ENCODE assay signal across 11 mouse cellular contexts in the genomic region with DNA sequence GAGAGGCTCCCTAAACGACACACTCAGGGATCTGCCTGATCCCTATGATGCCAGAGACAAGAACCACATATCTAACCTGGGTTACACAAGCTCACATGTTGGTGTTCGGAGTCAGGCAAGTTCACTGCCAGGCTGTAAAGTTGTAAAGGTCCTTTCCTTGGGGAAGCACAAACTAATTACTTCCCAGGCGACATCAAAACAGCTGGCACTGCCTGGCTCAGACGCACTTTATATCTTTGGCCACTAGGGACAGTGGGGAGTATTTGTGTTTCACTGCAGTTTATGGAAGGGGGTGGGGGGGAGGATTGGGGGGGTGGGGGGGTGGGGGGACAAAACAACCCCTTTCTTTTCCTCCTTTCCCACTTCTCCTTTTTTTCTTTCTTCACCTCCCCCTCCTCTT. TPM values are rescaled to one million over a fixed set of nuclear protein-coding genes. Genes with fewer than 3 reads are reported as not detected.
DNase-seq lines count a peak whose midpoint lies in the region; ATAC-seq and TF ChIP-seq lines count a peak whose summit lies in the region.
"Had no signal": no experiment of that assay in that cellular context is flagged by ENCODE, and none has a peak within 500 bp of the region (broad histone marks: within the 10 kb centered on the region; RNA-seq: fewer than 3 reads in every experiment).

No protein-coding gene starts in this region.

- TF ChIP-seq CTCF in gastrocnemius, adult 2 months (IDR thresholded peaks at IDR 0.05), result peak; percentile 47
- peak; percentile 42; the same call in 1 of the 2 replicates for TF ChIP-seq CTCF in liver, embryonic 14.5 days (IDR thresholded peaks at IDR 0.05; ENCODE audit: low read depth)
- peak; percentile 10; the same call in 1 of the 2 replicates for TF ChIP-seq CTCF in E14TG2a.4 (conservative IDR thresholded peaks at IDR 0.05; ENCODE audit: low read length)

- H3K27ac ChIP-seq in gastrocnemius, adult 2 months, result no peak overlapping the region
- H3K27ac ChIP-seq in liver, embryonic 14.5 days, result no peak overlapping the region
- H3K27ac ChIP-seq: forebrain, embryonic 13.5 days had no signal

- no peak overlapping the region for H3K4me3 ChIP-seq in gastrocnemius, adult 2 months
- no peak overlapping the region for H3K4me3 ChIP-seq in liver, embryonic 14.5 days (ENCODE audit: insufficient read depth in 1 of 2, low read depth in 2 of 2, low read length in 2 of 2)
- H3K4me3 ChIP-seq in E14TG2a.4 (replicated peaks; ENCODE audit: low read length), result no peak overlapping the region
- H3K4me3 ChIP-seq: forebrain, embryonic 13.5 days had no signal

- no peak for ATAC-seq in liver, embryonic 14.5 days (ENCODE audit: insufficient read depth)
- ATAC-seq: forebrain, embryonic 13.5 days had no signal

- H3K4me2 ChIP-seq in liver, embryonic 14.5 days (ENCODE audit: low read depth), result no peak overlapping the region
- H3K4me2 ChIP-seq: forebrain, embryonic 13.5 days had no signal

- H3K9me3 ChIP-seq in liver, embryonic 14.5 days (ENCODE audit: control insufficient read depth, low read length), result no peaks in the 10 kb centered on the region
- peaks cover 32% of the 10 kb centered on the region for H3K9me3 ChIP-seq in E14TG2a.4 (ENCODE audit: low read length)
- H3K9me3 ChIP-seq: forebrain, embryonic 13.5 days had no signal

- H3K9ac ChIP-seq in liver, embryonic 14.5 days (replicated peaks), result no peak overlapping the region
- H3K9ac ChIP-seq: forebrain, embryonic 13.5 days had no signal

- no peaks in the 10 kb centered on the region for H3K27me3 ChIP-seq in liver, embryonic 14.5 days (ENCODE audit: control insufficient read depth, insufficient read depth, low read length)
- peaks cover 8% of the 10 kb centered on the region; the same call in 1 of the 2 replicates for H3K27me3 ChIP-seq in E14TG2a.4 (ENCODE audit: insufficient read depth, low read length)

- peaks cover 5 to 6% of the 10 kb centered on the region in 2 experiments for H3K4me1 ChIP-seq in liver, embryonic 14.5 days (replicated peaks; ENCODE audit: control insufficient read depth in 2 of 2, insufficient read depth in 2 of 2, low read length in 1 of 2)
- H3K4me1 ChIP-seq in E14TG2a.4 (replicated peaks; ENCODE audit: low read depth, low read length), result peaks cover 12% of the 10 kb centered on the region

- no peak for TF ChIP-seq EP300 in liver, embryonic 14.5 days (IDR thresholded peaks at IDR 0.05; ENCODE audit: low read depth)

- WGBS in liver, embryonic 14.5 days (ENCODE audit: insufficient replicate concordance), result 34% methylated on average over 4 of the region's 4 CpGs

- no peak for DNase-seq in gastrocnemius, adult 2 months
- DNase-seq in gastrocnemius, postnatal 36 days, result no peak
- no peak for DNase-seq in liver, embryonic 14.5 days (ENCODE audit: low read depth in 3 of 3, low spot score in 3 of 3)
- DNase-seq in liver, result no peak
- DNase-seq in embryo, embryonic 11 days, result peak; percentile 45
- DNase-seq in right cerebral cortex, adult 18-20 months, result no peak
- DNase-seq in cerebellum, adult 9-10 months, result no peak
- DNase-seq: adrenal gland, adult 8-10 months; heart, adult 18-20 months had no signal

- H3K36me3 ChIP-seq in liver, embryonic 14.5 days (replicated peaks; ENCODE audit: control insufficient read depth, insufficient read depth, low read depth), result no peaks in the 10 kb centered on the region
- H3K36me3 ChIP-seq in E14TG2a.4 (ENCODE audit: insufficient read depth, low read length), result no peaks in the 10 kb centered on the region

- intact Hi-C loops in gastrocnemius, adult 2 months (cut with DNase I), result no loop called here
- intact Hi-C loops in gastrocnemius, postnatal 36 days (cut with DNase I), result no loop called here

RNA-seq across cellular contexts. Expression of gene Asb4, which starts 54.6 kb away (rescaled TPM):
- total RNA-seq in gastrocnemius, adult 2 months (2021), result 10 to 100 TPM; 13.1 to 13.4 TPM
- total RNA-seq in gastrocnemius, postnatal 36 days (2021), result 10 to 100 TPM in 1 of 2 experiments, 1 to 10 TPM in 1; 9.4 to 10.9 TPM
- 2.9 and 4.0 TPM in 2 replicates for polyA plus RNA-seq in liver, embryonic 14.5 days (2012; rRNA removed)
- polyA plus RNA-seq in liver, embryonic 14.5 days (2014; fragmentation: Nextera tagmentation; extraction: Ambion mirVana), result 5.6 and 6.1 TPM in 2 replicates

RNA-seq across cellular contexts. Expression of gene Pdk4, which starts 58.4 kb away (rescaled TPM):
- 1,000 to 10,000 TPM in 1 of 2 experiments, 100 to 1,000 TPM in 1; 484 to 1,239 TPM for total RNA-seq in gastrocnemius, adult 2 months (2021)
- total RNA-seq in gastrocnemius, postnatal 36 days (2021), result 1,000 to 10,000 TPM; 1,456 to 1,693 TPM
- 0.39 and 0.59 TPM in 2 replicates for polyA plus RNA-seq in liver, embryonic 14.5 days (2012; rRNA removed)
- polyA plus RNA-seq in liver, embryonic 14.5 days (2014; fragmentation: Nextera tagmentation; extraction: Ambion mirVana), result 0.67 and 1.4 TPM in 2 replicates
